Mouse (Mus musculus) heart, embryonic 14.5 days (tissue): ENCODE results near the gene Dclk2. TPM values are rescaled to one million over a fixed set of nuclear protein-coding genes. Genes with fewer than 3 reads are reported as not detected.

Source experiments
- ATAC-seq: fragments of 200-750 bp; cut with Nextera tagmentation; 2 replicates; pipeline ENCODE4 v1.8.0; 2017; ENCODE audit warnings: low read depth, moderate TSS enrichment; ENCODE audit not compliant: insufficient number of reproducible peaks, insufficient read depth, low FRiP score
- H3K27ac ChIP-seq, 2 experiments: fragments of 200-500 bp in 1 of 2; fragments of 300-500 bp in 1 of 2; sonication (generic) in 1 of 2; replicated peaks in 1 of 2; 2 replicates each; pipeline ENCODE4 v1.5.1; 2012 to 2014; ENCODE audit warnings: low read depth in 2 of 2, low read length in 2 of 2, control low read depth in 1 of 2, mild to moderate bottlenecking in 1 of 2, mixed read lengths in 1 of 2; ENCODE audit not compliant: control insufficient read depth in 1 of 2, insufficient read depth in 1 of 2
- H3K27me3 ChIP-seq: fragments of 300-500 bp; sonication (generic); 2 replicates; pipeline ENCODE4 v1.6.1; 2014; ENCODE audit warnings: mild to moderate bottlenecking, low read length, control low read depth; ENCODE audit not compliant: control insufficient read depth, insufficient read depth
- H3K36me3 ChIP-seq: fragments of 300-500 bp; sonication (generic); 2 replicates; pipeline ENCODE4 v1.6.1; 2014; ENCODE audit warnings: mild to moderate bottlenecking, control low read depth, low read length, mixed read lengths; ENCODE audit not compliant: control insufficient read depth, insufficient read depth
- H3K4me1 ChIP-seq, 2 experiments: fragments of 200-500 bp in 1 of 2; fragments of 300-500 bp in 1 of 2; sonication (generic) in 1 of 2; 2 replicates each; pipeline ENCODE4 v1.6.1; 2012 to 2014; ENCODE audit warnings: low read length in 2 of 2, control low read depth in 1 of 2, mixed read lengths in 1 of 2; ENCODE audit not compliant: control insufficient read depth in 2 of 2, insufficient read depth in 2 of 2
- H3K4me2 ChIP-seq: fragments of 300-500 bp; sonication (generic); 2 replicates; pipeline ENCODE4 v1.6.1; 2014; ENCODE audit warnings: mild to moderate bottlenecking, low read length
- H3K4me3 ChIP-seq, 2 experiments: fragments of 200-500 bp in 1 of 2; fragments of 300-500 bp in 1 of 2; sonication (generic) in 1 of 2; 2 replicates each; pipeline ENCODE4 v1.5.1; 2012 to 2014; ENCODE audit warnings: low read length in 2 of 2, mild to moderate bottlenecking in 2 of 2, control low read depth in 1 of 2, low read depth in 1 of 2, moderate library complexity in 1 of 2; ENCODE audit not compliant: control insufficient read depth in 1 of 2, insufficient read depth in 1 of 2
- H3K9ac ChIP-seq: fragments of 300-500 bp; sonication (generic); 2 replicates; pipeline ENCODE4 v1.6.1; 2014; ENCODE audit warnings: mild to moderate bottlenecking, low read length
- H3K9me3 ChIP-seq: fragments of 300-500 bp; sonication (generic); 2 replicates; pipeline ENCODE4 v1.6.1; 2016; ENCODE audit warnings: low read length, control low read depth; ENCODE audit not compliant: control insufficient read depth
- WGBS: fragments of 180-500 bp; shearing (Covaris S2); extraction: QIAGEN DNeasy Blood & Tissue Kit; methylation state at CpG from one replicate; pipeline ENCODE4 v1.1.7; 2014; 5-methylcytosine and 5-hydroxymethylcytosine counted together
- polyA plus RNA-seq: library from polyadenylated mRNA; unstranded; fragments of >200 nt; fragmentation: Nextera tagmentation; extraction: Ambion mirVana; gene quantifications from 2 replicates; pipeline ENCODE4 v1.2.1, GENCODE M21; 2014

Dclk2 gene
- polyA plus RNA-seq, 1 experiment from 2014 or later: 3.2 TPM

- 80% methylated on average over 4 of the region's 4 CpGs for WGBS
- no peak for ATAC-seq
- no peaks in the 10 kb centered on the region for H3K4me1 ChIP-seq
These were observed 175.3 kb downstream of the Dclk2 start for GRCm38 (mm10) chr3:86745348-86745747.

GRCm38 (mm10) chr3:86739745-86740144 lies 180.9 kb downstream of the Dclk2 start:
- no peaks in the 10 kb centered on the region for H3K27me3 ChIP-seq
- no peak overlapping the region for H3K27ac ChIP-seq
- no peaks in the 10 kb centered on the region for H3K9me3 ChIP-seq
- H3K4me3 ChIP-seq: no peak overlapping the region
- ATAC-seq: no peak
- H3K9ac ChIP-seq: no peak overlapping the region
- H3K36me3 ChIP-seq: no peaks in the 10 kb centered on the region
- H3K4me2 ChIP-seq: no peak overlapping the region
- no peaks in the 10 kb centered on the region for H3K4me1 ChIP-seq
- WGBS: 87% methylated on average over 4 of the region's 4 CpGs

More at GRCm38 (mm10) chr3:86745348-86745747, 175.3 kb downstream of the Dclk2 start:
- H3K27ac ChIP-seq: no peak overlapping the region
- no peak overlapping the region for H3K9ac ChIP-seq
- no peaks in the 10 kb centered on the region for H3K36me3 ChIP-seq
- H3K4me2 ChIP-seq: no peak overlapping the region
- H3K4me3 ChIP-seq: no peak overlapping the region
- H3K27me3 ChIP-seq: no peaks in the 10 kb centered on the region
- no peaks in the 10 kb centered on the region for H3K9me3 ChIP-seq

GRCm38 (mm10) chr3:86738831-86739230 lies 181.8 kb downstream of the Dclk2 start:
- Histone ChIP-seq H3K27ac (no peak overlapping the region), H3K27me3 (no peaks in the 10 kb centered on the region), H3K9me3 (no peaks in the 10 kb centered on the region), H3K4me2 (no peak overlapping the region), H3K36me3 (no peaks in the 10 kb centered on the region), H3K4me1 (no peaks in the 10 kb centered on the region), H3K9ac (no peak overlapping the region), H3K4me3 (no peak overlapping the region)
- 73% methylated on average over 3 of the region's 3 CpGs for WGBS
- no peak for ATAC-seq

Other genes starting within 250 kb of the Dclk2 start
- 60.3 and 62.3 TPM in 2 replicates for gene Cd1d1, start 78.6 kb upstream of the Dclk2 start, polyA plus RNA-seq